In genomic region chr2:132253603-132254002, GRCm38 (mm10) we compare ENCODE assay signal across 8 mouse cellular contexts. TPM values are rescaled to one million over a fixed set of nuclear protein-coding genes. Genes with fewer than 3 reads are reported as not detected.
A peak's percentile ranks its signal among the peaks of the same experiment; 100 is the strongest.
DNase-seq lines count a peak whose midpoint lies in the region; ATAC-seq and TF ChIP-seq lines count a peak whose summit lies in the region.

No protein-coding gene starts in this region.

- no peaks in the 10 kb centered on the region for H3K9me3 ChIP-seq in hindbrain, embryonic 15.5 days
- no peaks in the 10 kb centered on the region for H3K9me3 ChIP-seq in midbrain, embryonic 15.5 days

- no peaks in the 10 kb centered on the region for H3K36me3 ChIP-seq in kidney, adult 2 months (ENCODE audit: control insufficient read depth, insufficient read depth, low read length)
- H3K36me3 ChIP-seq in hindbrain, embryonic 15.5 days, result peaks cover 10% of the 10 kb centered on the region; the same call in 1 of the 2 replicates
- no peaks in the 10 kb centered on the region; the same call in 1 of the 2 replicates for H3K36me3 ChIP-seq in midbrain, embryonic 15.5 days (replicated peaks)

- ATAC-seq in hindbrain, embryonic 15.5 days (ENCODE audit: low FRiP score, low read depth), result no peak
- ATAC-seq in midbrain, embryonic 15.5 days (replicated peaks), result no peak

- H3K4me3 ChIP-seq in kidney, adult 2 months (ENCODE audit: insufficient read depth, low read depth, low read length), result peak overlapping the region; percentile 54; the same call in 1 of the 2 replicates
- peak overlapping the region; percentile 49 for H3K4me3 ChIP-seq in bone marrow macrophage, adult 2 months (ENCODE audit: insufficient read depth, low read length)
- H3K4me3 ChIP-seq in hindbrain, embryonic 15.5 days, result peak overlapping the region; percentile 55
- peak overlapping the region; percentile 54 for H3K4me3 ChIP-seq in midbrain, embryonic 15.5 days

- no peak for TF ChIP-seq POLR2A in kidney, adult 2 months (IDR thresholded peaks at IDR 0.05; ENCODE audit: low read depth, low read length)
- no peak for TF ChIP-seq POLR2A in bone marrow macrophage, adult 2 months (IDR thresholded peaks at IDR 0.05; ENCODE audit: borderline replicate concordance, low read depth, low read length)

- DNase-seq in kidney, adult 2 months, result no peak
- DNase-seq in kidney, adult 8-10 months, result no peak
- DNase-seq in layer of hippocampus, postnatal 14 days (ENCODE audit: low spot score in 2 of 2), result no peak
- DNase-seq in left cerebral cortex, adult 9 months (ENCODE audit: low spot score in 2 of 2), result no peak
- DNase-seq in thymus, postnatal 0 days (ENCODE audit: low spot score), result no peak

- H3K27me3 ChIP-seq in kidney, adult 2 months (replicated peaks; ENCODE audit: control insufficient read depth, insufficient read depth, low read length), result no peaks in the 10 kb centered on the region
- no peaks in the 10 kb centered on the region for H3K27me3 ChIP-seq in hindbrain, embryonic 15.5 days
- H3K27me3 ChIP-seq in midbrain, embryonic 15.5 days (replicated peaks), result no peaks in the 10 kb centered on the region

- H3K27ac ChIP-seq in kidney, adult 2 months (ENCODE audit: insufficient read depth, low read depth, low read length), result peak overlapping the region; percentile 48; the same call in 1 of the 2 replicates
- peak overlapping the region; percentile 62 for H3K27ac ChIP-seq in bone marrow macrophage, adult 2 months (ENCODE audit: insufficient read depth, low read depth, low read length)
- H3K27ac ChIP-seq in hindbrain, embryonic 15.5 days (replicated peaks), result peak overlapping the region; percentile 47; the same call in 1 of the 2 replicates
- no peak overlapping the region for H3K27ac ChIP-seq in midbrain, embryonic 15.5 days

- H3K4me2 ChIP-seq in hindbrain, embryonic 15.5 days, result peak overlapping the region; percentile 83
- H3K4me2 ChIP-seq in midbrain, embryonic 15.5 days, result peak overlapping the region; percentile 73

- H3K9ac ChIP-seq in hindbrain, embryonic 15.5 days, result no peak overlapping the region
- H3K9ac ChIP-seq in midbrain, embryonic 15.5 days, result no peak overlapping the region

- no peak for TF ChIP-seq CTCF in kidney, adult 2 months (conservative IDR thresholded peaks at IDR 0.05; ENCODE audit: insufficient read depth, insufficient read length, low read depth, low read length)
- TF ChIP-seq CTCF in bone marrow macrophage, adult 2 months (IDR thresholded peaks at IDR 0.05; ENCODE audit: low read depth, low read length), result no peak

- WGBS in kidney, adult 2 months, result 2% methylated on average over 7 of the region's 7 CpGs
- WGBS in hindbrain, embryonic 15.5 days, result 1% methylated on average over 7 of the region's 7 CpGs
- under 1% methylated on average over 7 of the region's 7 CpGs for WGBS in midbrain, embryonic 15.5 days

- no peaks in the 10 kb centered on the region; the same call in 1 of the 2 replicates for H3K4me1 ChIP-seq in kidney, adult 2 months (ENCODE audit: control insufficient read depth, insufficient read depth, low read length)
- H3K4me1 ChIP-seq in bone marrow macrophage, adult 2 months (ENCODE audit: control insufficient read depth, insufficient read depth, low read length), result peaks cover 11% of the 10 kb centered on the region
- peaks cover 14% of the 10 kb centered on the region for H3K4me1 ChIP-seq in hindbrain, embryonic 15.5 days (replicated peaks)
- H3K4me1 ChIP-seq in midbrain, embryonic 15.5 days, result peaks cover 20% of the 10 kb centered on the region

RNA-seq across cellular contexts. Expression of gene Pcna, which starts 0.5 kb away (rescaled TPM):
- 35.9 and 38.2 TPM in 2 replicates for polyA plus RNA-seq in kidney, adult 2 months (2012; rRNA removed)
- 318 and 323 TPM in 2 replicates for polyA plus RNA-seq in bone marrow macrophage, adult 2 months (2012; ENCODE audit: insufficient read depth, insufficient read length, missing spikeins)
- polyA plus RNA-seq in hindbrain, embryonic 15.5 days (2015; fragmentation: Nextera tagmentation; extraction: Ambion mirVana), result 113 and 122 TPM in 2 replicates
- 92.3 and 96.8 TPM in 2 replicates for polyA plus RNA-seq in midbrain, embryonic 15.5 days (2015; fragmentation: Nextera tagmentation; extraction: Ambion mirVana)
- 10 to 100 TPM; 45.3 to 51.5 TPM for total RNA-seq in layer of hippocampus, postnatal 14 days (2021)
- polyA plus RNA-seq in thymus, postnatal 0 days (2015; fragmentation: Nextera tagmentation; extraction: Ambion mirVana), result 472 and 480 TPM in 2 replicates

RNA-seq across cellular contexts. Expression of gene Tmem230, which starts 6.0 kb away (rescaled TPM):
- 42.7 and 57.5 TPM in 2 replicates for polyA plus RNA-seq in kidney, adult 2 months (2012; rRNA removed)
- polyA plus RNA-seq in bone marrow macrophage, adult 2 months (2012; ENCODE audit: insufficient read depth, insufficient read length, missing spikeins), result 46.9 and 50.0 TPM in 2 replicates
- polyA plus RNA-seq in hindbrain, embryonic 15.5 days (2015; fragmentation: Nextera tagmentation; extraction: Ambion mirVana), result 43.7 and 51.1 TPM in 2 replicates
- 42.9 and 48.0 TPM in 2 replicates for polyA plus RNA-seq in midbrain, embryonic 15.5 days (2015; fragmentation: Nextera tagmentation; extraction: Ambion mirVana)
- 10 to 100 TPM; 25.8 to 27.7 TPM for total RNA-seq in layer of hippocampus, postnatal 14 days (2021)
- 41.2 and 45.0 TPM in 2 replicates for polyA plus RNA-seq in thymus, postnatal 0 days (2015; fragmentation: Nextera tagmentation; extraction: Ambion mirVana)

RNA-seq across cellular contexts. Expression of gene Cds2, which starts 9.3 kb away (rescaled TPM):
- 47.3 and 48.1 TPM in 2 replicates for polyA plus RNA-seq in kidney, adult 2 months (2012; rRNA removed)
- 45.9 and 57.8 TPM in 2 replicates for polyA plus RNA-seq in bone marrow macrophage, adult 2 months (2012; ENCODE audit: insufficient read depth, insufficient read length, missing spikeins)
- polyA plus RNA-seq in hindbrain, embryonic 15.5 days (2015; fragmentation: Nextera tagmentation; extraction: Ambion mirVana), result 44.1 and 44.7 TPM in 2 replicates
- polyA plus RNA-seq in midbrain, embryonic 15.5 days (2015; fragmentation: Nextera tagmentation; extraction: Ambion mirVana), result 41.7 and 41.8 TPM in 2 replicates
- total RNA-seq in layer of hippocampus, postnatal 14 days (2021), result 100 to 1,000 TPM; 194 to 204 TPM
- 24.4 and 24.5 TPM in 2 replicates for polyA plus RNA-seq in thymus, postnatal 0 days (2015; fragmentation: Nextera tagmentation; extraction: Ambion mirVana)
